ENCODE assay signal across 8 mouse cellular contexts in the genomic region with DNA sequence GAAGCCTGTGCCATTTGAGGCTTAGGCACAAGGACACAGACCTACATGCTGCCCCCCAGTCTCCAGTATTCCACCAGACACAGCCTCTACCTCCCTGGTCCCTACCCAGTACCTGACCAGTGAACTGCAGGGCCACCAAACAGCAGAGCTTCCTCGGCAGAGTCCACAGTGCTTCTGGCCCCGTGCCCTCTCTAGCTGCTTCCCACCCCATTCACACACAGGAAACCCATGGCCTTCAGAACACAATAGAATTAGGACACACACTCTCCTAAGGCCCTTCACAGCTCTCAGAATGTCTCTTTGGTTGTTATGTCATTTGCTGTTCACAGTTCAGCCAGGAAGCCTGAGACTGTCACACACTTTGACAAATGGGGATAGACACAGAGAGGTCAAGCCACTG. TPM values are rescaled to one million over a fixed set of nuclear protein-coding genes. Genes with fewer than 3 reads are reported as not detected.
DNase-seq lines count a peak whose midpoint lies in the region; ATAC-seq lines count a peak whose summit lies in the region.

TSS of gene Igf2 (minus strand) at position 158 of the 400 bp plus-strand sequence.

- peaks cover 57% of the 10 kb centered on the region for H3K27me3 ChIP-seq in embryonic facial prominence, embryonic 13.5 days
- H3K27me3 ChIP-seq in heart, embryonic 13.5 days (replicated peaks): peaks cover 48% of the 10 kb centered on the region
- peaks cover 63% of the 10 kb centered on the region for H3K27me3 ChIP-seq in midbrain, embryonic 10.5 days (ENCODE audit: low read depth, poor library complexity, severe bottlenecking)

- no peak within 1 kb of the TSS for H3K27ac ChIP-seq in embryonic facial prominence, embryonic 13.5 days
- peak within 1 kb of the TSS; percentile 39 for H3K27ac ChIP-seq in heart, embryonic 13.5 days (replicated peaks)
- H3K27ac ChIP-seq in midbrain, embryonic 10.5 days (replicated peaks): no peak within 1 kb of the TSS

- H3K4me1 ChIP-seq in embryonic facial prominence, embryonic 13.5 days: peaks cover 10% of the 10 kb centered on the region
- H3K4me1 ChIP-seq in heart, embryonic 13.5 days: peaks cover 21% of the 10 kb centered on the region; the same call in 1 of the 2 replicates
- peaks cover 6% of the 10 kb centered on the region for H3K4me1 ChIP-seq in midbrain, embryonic 10.5 days

- H3K9me3 ChIP-seq in embryonic facial prominence, embryonic 13.5 days: peaks cover 20% of the 10 kb centered on the region
- peaks cover 34% of the 10 kb centered on the region for H3K9me3 ChIP-seq in heart, embryonic 13.5 days
- H3K9me3 ChIP-seq in midbrain, embryonic 10.5 days (replicated peaks): peaks cover 33% of the 10 kb centered on the region

- peak; percentile 5 for DNase-seq in embryo, embryonic 9.5 days (ENCODE audit: extremely low spot score)
- no peak for DNase-seq in embryo, embryonic 10.5 days (ENCODE audit: low spot score)
- peak; percentile 55 for DNase-seq in kidney, postnatal 14 days
- DNase-seq in midbrain, embryonic 10.5 days (ENCODE audit: low spot score): peak; percentile 10
- no peak for DNase-seq in urinary bladder, postnatal 36 days (ENCODE audit: low spot score in 2 of 2)
- DNase-seq in urinary bladder, postnatal 10 days (ENCODE audit: low spot score): no peak

- no peak within 1 kb of the TSS for H3K4me3 ChIP-seq in embryonic facial prominence, embryonic 13.5 days
- peak within 1 kb of the TSS; percentile 25 for H3K4me3 ChIP-seq in heart, embryonic 13.5 days
- H3K4me3 ChIP-seq in midbrain, embryonic 10.5 days: no peak within 1 kb of the TSS

- peaks cover 24% of the 10 kb centered on the region; the same call in 1 of the 2 replicates for H3K36me3 ChIP-seq in embryonic facial prominence, embryonic 13.5 days
- peaks cover 54% of the 10 kb centered on the region for H3K36me3 ChIP-seq in heart, embryonic 13.5 days
- no peaks in the 10 kb centered on the region for H3K36me3 ChIP-seq in midbrain, embryonic 10.5 days

- H3K4me2 ChIP-seq in embryonic facial prominence, embryonic 13.5 days: no peak within 1 kb of the TSS
- H3K4me2 ChIP-seq in heart, embryonic 13.5 days: peak within 1 kb of the TSS; percentile 78

- WGBS in embryonic facial prominence, embryonic 13.5 days: 79% methylated on average over 2 of the region's 2 CpGs
- 70% methylated on average over 2 of the region's 2 CpGs for WGBS in heart, embryonic 13.5 days
- WGBS in midbrain, embryonic 10.5 days: 77% methylated on average over 2 of the region's 2 CpGs

- H3K9ac ChIP-seq in embryonic facial prominence, embryonic 13.5 days: no peak within 1 kb of the TSS
- peak within 1 kb of the TSS; percentile 98 for H3K9ac ChIP-seq in heart, embryonic 13.5 days

- no peak for ATAC-seq in embryonic facial prominence, embryonic 13.5 days (ENCODE audit: insufficient number of reproducible peaks, insufficient read depth, low FRiP score, low TSS enrichment, low read depth)
- no peak for ATAC-seq in heart, embryonic 13.5 days (ENCODE audit: extremely low read depth, insufficient number of reproducible peaks, low FRiP score, low TSS enrichment)

RNA-seq across cellular contexts. Expression of gene Igf2, which starts in this region (rescaled TPM):
- polyA plus RNA-seq in embryonic facial prominence, embryonic 13.5 days (2015; fragmentation: Nextera tagmentation; extraction: Ambion mirVana): 634 and 679 TPM in 2 replicates
- polyA plus RNA-seq in heart, embryonic 13.5 days (2015; fragmentation: Nextera tagmentation; extraction: Ambion mirVana): 1,357 and 1,430 TPM in 2 replicates
- 151 and 161 TPM in 2 replicates for polyA plus RNA-seq in midbrain, embryonic 10.5 days (2016; fragmentation: Nextera tagmentation; extraction: Ambion mirVana)

Comparison
In these comparisons a context has a peak if more than half of its experiments do, and no peak if none do; other contexts are left out.
1. DNase-seq: peak in embryo, embryonic 9.5 days (single experiment), kidney, postnatal 14 days (single experiment) and midbrain, embryonic 10.5 days (single experiment); none in embryo, embryonic 10.5 days (single experiment), urinary bladder, postnatal 36 days (0 of 2) and urinary bladder, postnatal 10 days (single experiment).